Mouse (Mus musculus): ENCODE data around the gene Tmem119. TPM values are rescaled to one million over a fixed set of nuclear protein-coding genes. Genes with fewer than 3 reads are reported as not detected.

Tmem119 gene
- polyA plus RNA-seq, 1 experiment from 2014 or later = 7.2 TPM

DNA sequence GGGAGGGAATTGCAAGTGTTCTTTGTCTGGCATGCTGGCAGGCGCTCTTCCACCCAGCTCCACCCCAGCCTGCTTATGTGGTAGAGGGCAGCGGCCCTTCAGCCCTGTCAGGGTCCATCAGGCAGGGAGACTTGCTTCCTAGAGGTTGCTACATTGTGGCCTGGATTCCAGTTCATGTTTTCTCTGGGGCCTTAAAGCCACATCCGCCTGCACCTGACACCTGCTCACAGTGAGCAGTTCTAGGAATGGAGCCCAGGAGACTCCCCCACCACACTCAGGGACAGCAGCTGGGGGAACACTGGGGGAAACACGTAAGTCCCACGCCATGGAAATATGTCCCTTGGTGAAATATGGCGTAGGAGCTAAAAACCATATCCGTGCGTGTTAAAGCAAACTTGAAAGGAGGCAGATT lies 32.2 kb upstream of the Tmem119 start, which contains the start of gene Selplg:
Gene Selplg (minus strand): TSS at position 155 of the 412 bp plus-strand sequence.
- Histone ChIP-seq H3K27ac (no peak within 1 kb of the TSS), H3K4me2 (no peak within 1 kb of the TSS), H3K4me1 (peaks cover 38% of the 10 kb centered on the region), H3K27me3 (replicated peaks) (no peaks in the 10 kb centered on the region), H3K9ac (no peak within 1 kb of the TSS), H3K36me3 (no peaks in the 10 kb centered on the region), H3K9me3 (replicated peaks) (no peaks in the 10 kb centered on the region), H3K4me3 (no peak within 1 kb of the TSS)
- 61% methylated on average over 8 of the region's 8 CpGs for WGBS (ENCODE audit: insufficient replicate concordance)
- ATAC-seq = no peak

DNA sequence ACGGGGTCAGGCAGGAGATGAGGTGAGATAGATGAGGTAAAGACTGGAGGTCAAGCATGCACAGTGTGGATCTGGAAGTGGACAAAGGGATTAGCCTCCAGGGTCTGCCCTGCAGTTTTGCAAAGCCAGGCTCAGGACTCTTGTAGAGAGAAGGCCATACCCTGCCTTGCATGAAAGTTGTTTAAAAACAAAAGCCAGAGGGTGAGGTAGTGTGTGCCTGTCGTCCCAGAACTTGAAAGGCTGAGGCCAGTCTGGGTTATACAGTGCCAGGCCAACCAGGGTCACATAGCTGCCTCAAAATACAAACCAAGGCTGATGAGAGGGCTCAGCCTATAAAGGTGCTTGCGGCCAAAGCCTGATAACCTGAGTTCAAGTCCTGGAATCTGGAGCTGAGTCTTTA lies 31.4 kb upstream of the Tmem119 start:
- WGBS (ENCODE audit: insufficient replicate concordance) = 61% methylated on average over 3 of the region's 3 CpGs
- Histone ChIP-seq H3K9ac (no peak overlapping the region), H3K4me3 (no peak overlapping the region), H3K4me2 (no peak overlapping the region), H3K27ac (no peak overlapping the region), H3K4me1 (peaks cover 38% of the 10 kb centered on the region), H3K27me3 (replicated peaks) (no peaks in the 10 kb centered on the region), H3K36me3 (no peaks in the 10 kb centered on the region), H3K9me3 (replicated peaks) (no peaks in the 10 kb centered on the region)
- no peak for ATAC-seq

DNA sequence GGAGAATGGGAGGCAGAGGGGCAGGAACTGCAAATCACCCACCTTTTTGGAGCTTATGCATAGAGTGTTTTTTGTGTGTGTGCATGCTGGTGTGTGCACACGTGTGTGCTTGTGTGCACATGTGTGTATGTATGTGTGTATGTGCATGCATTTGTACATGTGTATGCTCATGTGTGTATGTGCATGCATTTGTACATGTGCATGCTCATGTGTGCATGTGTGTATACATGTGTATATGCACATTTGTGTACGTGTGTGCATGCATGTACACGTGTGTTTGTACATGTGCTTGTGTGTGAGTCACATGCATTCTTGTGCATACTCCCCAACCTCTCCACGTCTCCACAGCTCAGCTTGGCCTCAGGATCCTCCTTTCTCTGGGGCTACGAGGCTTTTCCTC lies 30.5 kb upstream of the Tmem119 start:
- peak overlapping the region; percentile 62 for H3K4me2 ChIP-seq
- peaks cover 39% of the 10 kb centered on the region for H3K4me1 ChIP-seq
- H3K9me3 ChIP-seq (replicated peaks) = no peaks in the 10 kb centered on the region
- H3K27ac ChIP-seq = no peak overlapping the region
- no peak for ATAC-seq
- H3K9ac ChIP-seq = no peak overlapping the region
- H3K27me3 ChIP-seq (replicated peaks) = 0 out of 2 replicates have a peak, but pooled peaks cover 6% of the 10 kb centered on the region
- no peaks in the 10 kb centered on the region for H3K36me3 ChIP-seq
- 70% methylated on average over 5 of the region's 5 CpGs for WGBS (ENCODE audit: insufficient replicate concordance)
- H3K4me3 ChIP-seq = no peak overlapping the region

DNA sequence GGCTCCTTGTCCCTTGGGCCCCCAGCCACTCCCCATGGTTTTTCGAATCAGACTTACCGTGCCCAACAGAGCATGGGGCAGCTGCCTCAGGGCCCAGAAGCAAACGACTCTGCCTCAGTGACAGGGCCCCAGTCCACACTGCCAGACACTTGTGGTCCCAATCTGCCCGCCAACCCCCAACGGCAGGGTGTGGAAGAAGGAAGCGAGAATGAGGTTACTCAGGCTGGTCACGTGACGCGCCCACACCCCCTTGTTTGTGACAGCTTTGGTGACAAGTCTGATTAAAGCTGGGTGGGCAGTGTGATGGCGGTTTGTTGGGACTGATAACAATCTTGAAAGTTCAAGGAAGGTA lies 30.0 kb upstream of the Tmem119 start:
- peak overlapping the region; percentile 62 for H3K4me2 ChIP-seq
- 25% methylated on average over 10 of the region's 10 CpGs for WGBS (ENCODE audit: insufficient replicate concordance)
- H3K4me3 ChIP-seq = peak overlapping the region; percentile 36
- H3K27ac ChIP-seq = peak overlapping the region; percentile 56
- 0 out of 2 replicates have a peak, but pooled peaks cover 6% of the 10 kb centered on the region for H3K27me3 ChIP-seq (replicated peaks)
- H3K36me3 ChIP-seq = no peaks in the 10 kb centered on the region
- H3K4me1 ChIP-seq = peaks cover 44% of the 10 kb centered on the region
- ATAC-seq = peak; percentile 65
- H3K9ac ChIP-seq = peak overlapping the region; percentile 48
- H3K9me3 ChIP-seq (replicated peaks) = no peaks in the 10 kb centered on the region

DNA sequence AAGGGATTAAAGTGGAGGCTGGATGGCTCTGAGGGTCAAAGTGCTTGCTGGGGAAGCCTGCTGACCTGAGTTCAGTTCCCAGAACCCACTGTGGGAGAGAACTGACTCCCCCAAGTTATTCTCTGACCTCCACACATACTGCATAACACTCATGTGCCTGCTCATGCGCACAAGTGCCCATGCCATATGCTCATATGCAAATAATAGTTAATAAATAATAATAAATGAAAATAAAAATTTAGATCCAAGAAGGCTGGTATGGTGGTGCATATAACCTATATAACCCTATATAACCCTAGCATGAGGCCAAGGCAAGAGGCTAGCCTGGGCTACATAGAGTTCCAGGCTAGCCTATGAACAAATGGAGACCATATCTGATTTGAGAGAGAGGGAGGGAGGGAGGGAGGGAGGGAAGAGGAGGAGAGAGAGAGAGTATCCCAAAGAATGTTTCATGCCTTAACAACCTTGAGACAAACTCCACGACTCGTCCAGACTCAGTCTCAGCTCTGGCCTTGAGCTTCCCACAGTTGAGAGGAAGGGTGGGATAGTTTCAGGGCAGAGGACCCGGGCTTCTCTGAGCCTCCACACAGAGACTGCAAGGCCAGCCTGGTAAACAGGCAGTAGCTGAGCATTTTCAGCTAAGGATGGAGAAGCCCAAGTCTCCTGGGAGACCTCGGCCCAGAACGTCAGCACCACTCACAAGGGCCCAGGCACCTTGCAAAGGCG lies 29.4 kb upstream of the Tmem119 start:
- peak overlapping the region; percentile 36 for H3K4me3 ChIP-seq
- ATAC-seq = peak; percentile 19
- peak overlapping the region; percentile 48 for H3K9ac ChIP-seq
- 0 out of 2 replicates have a peak, but pooled peaks cover 6% of the 10 kb centered on the region for H3K27me3 ChIP-seq (replicated peaks)
- H3K36me3 ChIP-seq = no peaks in the 10 kb centered on the region
- H3K9me3 ChIP-seq (replicated peaks) = no peaks in the 10 kb centered on the region
- peak overlapping the region; percentile 56 for H3K27ac ChIP-seq
- peak overlapping the region; percentile 62 for H3K4me2 ChIP-seq
- 46% methylated on average over 7 of the region's 7 CpGs for WGBS (ENCODE audit: insufficient replicate concordance)
- peaks cover 49% of the 10 kb centered on the region for H3K4me1 ChIP-seq

DNA sequence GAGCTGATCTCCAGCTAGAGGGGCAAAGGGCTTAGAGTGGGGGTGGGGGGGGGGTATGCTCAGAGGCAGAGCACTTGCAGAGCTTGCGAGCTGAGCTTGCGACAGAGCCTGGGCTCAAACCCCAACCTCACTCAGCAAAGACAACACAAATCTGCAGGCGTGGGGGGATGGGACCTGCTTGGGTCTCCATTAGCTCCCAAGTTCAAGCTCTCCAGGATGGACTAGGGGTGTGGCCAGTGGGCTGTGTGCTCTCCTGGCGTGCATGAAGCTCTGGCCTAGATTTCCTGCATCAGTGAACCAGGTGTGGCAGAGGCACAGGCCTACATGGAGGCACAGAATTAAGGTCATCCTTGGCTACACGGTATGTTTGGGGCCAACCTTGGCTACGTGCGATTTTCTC lies 28.2 kb upstream of the Tmem119 start:
- H3K36me3 ChIP-seq = no peaks in the 10 kb centered on the region
- no peak overlapping the region for H3K4me3 ChIP-seq
- peaks cover 52% of the 10 kb centered on the region for H3K4me1 ChIP-seq
- H3K27ac ChIP-seq = peak overlapping the region; percentile 52; the same call in 1 of the 2 replicates
- no peak overlapping the region for H3K9ac ChIP-seq
- H3K4me2 ChIP-seq = peak overlapping the region; percentile 22; the same call in 1 of the 2 replicates
- H3K9me3 ChIP-seq (replicated peaks) = no peaks in the 10 kb centered on the region
- H3K27me3 ChIP-seq (replicated peaks) = 0 out of 2 replicates have a peak, but pooled peaks cover 6% of the 10 kb centered on the region
- WGBS (ENCODE audit: insufficient replicate concordance) = 55% methylated on average over 7 of the region's 7 CpGs
- peak; percentile 26; the same call in 1 of the 2 replicates for ATAC-seq

DNA sequence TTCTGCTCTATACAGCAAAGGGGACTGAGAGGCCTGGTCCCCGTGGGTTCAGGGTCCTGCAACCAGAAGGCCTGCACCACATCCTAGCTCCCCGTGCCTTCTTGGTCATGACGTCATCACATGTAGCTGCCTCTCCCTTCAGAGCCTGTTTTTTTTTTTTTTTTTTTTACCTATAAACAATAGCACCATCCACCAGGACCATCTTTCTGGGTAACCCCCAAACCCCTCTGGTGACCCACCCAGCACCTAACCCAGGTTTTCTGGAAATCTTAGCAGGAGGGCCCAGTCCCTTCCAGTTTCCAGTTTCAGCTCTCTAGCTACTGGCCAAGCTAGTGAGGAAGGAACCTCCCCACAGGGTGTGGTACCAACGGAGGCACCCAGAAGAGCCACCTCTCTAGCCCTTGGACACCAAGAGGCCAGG lies 27.7 kb upstream of the Tmem119 start:
- H3K9ac ChIP-seq = no peak overlapping the region

DNA sequence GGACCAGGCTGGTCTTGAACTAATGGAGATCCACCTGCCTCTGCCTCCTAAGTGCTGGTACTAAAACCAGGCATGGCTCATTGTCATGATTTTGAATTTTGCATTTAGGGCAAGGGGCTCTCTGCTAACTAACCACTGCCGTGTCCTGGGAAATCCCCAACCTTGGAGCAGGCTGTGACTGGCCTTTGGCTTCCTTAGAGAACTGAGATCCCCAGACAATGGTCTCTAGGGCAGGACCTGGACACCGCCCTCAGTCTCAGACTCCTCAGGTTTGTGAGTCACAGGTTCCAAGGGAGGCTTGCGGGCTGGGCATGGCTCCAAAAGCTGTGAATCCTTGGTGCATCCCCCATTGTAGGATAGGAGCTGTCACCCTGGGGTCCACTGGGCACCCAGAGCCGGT lies 26.3 kb upstream of the Tmem119 start:
- Histone ChIP-seq H3K27me3 (replicated peaks) (0 out of 2 replicates have a peak, but pooled peaks cover 6% of the 10 kb centered on the region), H3K27ac (no peak overlapping the region), H3K9ac (no peak overlapping the region), H3K4me2 (no peak overlapping the region), H3K4me3 (no peak overlapping the region), H3K4me1 (peaks cover 46% of the 10 kb centered on the region), H3K9me3 (replicated peaks) (no peaks in the 10 kb centered on the region), H3K36me3 (no peaks in the 10 kb centered on the region)
- WGBS (ENCODE audit: insufficient replicate concordance) = 79% methylated on average over 4 of the region's 4 CpGs
- no peak for ATAC-seq

More for the DNA sequence above, 27.7 kb upstream of the Tmem119 start:
- Histone ChIP-seq H3K36me3 (no peaks in the 10 kb centered on the region), H3K4me1 (peaks cover 52% of the 10 kb centered on the region), H3K9me3 (replicated peaks) (no peaks in the 10 kb centered on the region), H3K4me2 (peak overlapping the region; percentile 22; the same call in 1 of the 2 replicates), H3K27me3 (replicated peaks) (0 out of 2 replicates have a peak, but pooled peaks cover 6% of the 10 kb centered on the region), H3K4me3 (no peak overlapping the region), H3K27ac (peak overlapping the region; percentile 52; the same call in 1 of the 2 replicates)
- 35% methylated on average over 4 of the region's 4 CpGs for WGBS (ENCODE audit: insufficient replicate concordance)
- ATAC-seq = no peak

DNA sequence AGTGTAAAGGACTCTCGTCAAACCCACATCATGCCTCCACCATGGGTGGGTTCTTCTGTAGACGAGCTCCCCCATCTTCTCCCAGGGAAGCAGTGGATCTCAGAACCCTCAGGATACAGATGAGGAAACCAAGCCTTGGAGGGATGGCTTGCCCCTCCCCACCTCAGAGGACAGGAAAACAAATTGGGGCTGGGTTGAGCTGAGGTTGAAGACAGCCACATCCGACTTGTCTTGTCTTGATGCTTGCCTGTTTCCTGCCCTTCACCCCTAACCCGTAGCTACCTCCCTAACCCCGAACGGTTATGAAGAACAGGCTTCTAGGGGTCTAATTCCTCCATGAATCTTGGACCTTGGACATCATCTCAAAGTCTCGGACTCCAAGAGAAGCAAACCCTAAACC lies 25.2 kb upstream of the Tmem119 start:
- Histone ChIP-seq H3K4me2 (no peak overlapping the region), H3K9me3 (replicated peaks) (no peaks in the 10 kb centered on the region), H3K27ac (no peak overlapping the region), H3K36me3 (no peaks in the 10 kb centered on the region), H3K4me3 (no peak overlapping the region), H3K4me1 (peaks cover 40% of the 10 kb centered on the region), H3K9ac (no peak overlapping the region), H3K27me3 (replicated peaks) (0 out of 2 replicates have a peak, but pooled peaks cover 6% of the 10 kb centered on the region)
- no peak for ATAC-seq
- 33% methylated on average over 7 of the region's 7 CpGs for WGBS (ENCODE audit: insufficient replicate concordance)

DNA sequence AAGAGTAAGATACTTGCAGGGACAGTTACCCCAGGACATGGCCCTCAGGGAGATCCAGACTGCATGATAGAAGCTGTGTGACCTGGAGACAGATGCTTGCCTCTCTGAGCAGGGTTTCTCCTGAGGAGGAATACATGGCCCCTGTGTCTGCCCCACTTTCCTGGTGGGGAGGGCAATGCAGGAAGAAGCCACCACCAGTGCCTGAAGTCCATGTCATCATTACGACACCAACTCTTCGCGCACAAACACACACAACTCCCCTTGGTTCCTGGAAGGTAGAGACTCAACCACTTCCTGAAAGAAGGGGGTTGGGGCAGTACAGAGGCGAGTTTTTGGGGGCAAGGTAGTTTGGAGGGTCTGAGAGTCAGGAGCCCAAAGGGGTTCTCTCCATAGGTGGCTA lies 23.9 kb upstream of the Tmem119 start:
- Histone ChIP-seq H3K4me2 (no peak overlapping the region), H3K36me3 (no peaks in the 10 kb centered on the region), H3K27me3 (replicated peaks) (0 out of 2 replicates have a peak, but pooled peaks cover 6% of the 10 kb centered on the region), H3K4me1 (peaks cover 28% of the 10 kb centered on the region), H3K9me3 (replicated peaks) (no peaks in the 10 kb centered on the region), H3K27ac (no peak overlapping the region), H3K4me3 (no peak overlapping the region), H3K9ac (no peak overlapping the region)
- WGBS (ENCODE audit: insufficient replicate concordance) = 50% methylated on average over 4 of the region's 4 CpGs
- ATAC-seq = no peak

DNA sequence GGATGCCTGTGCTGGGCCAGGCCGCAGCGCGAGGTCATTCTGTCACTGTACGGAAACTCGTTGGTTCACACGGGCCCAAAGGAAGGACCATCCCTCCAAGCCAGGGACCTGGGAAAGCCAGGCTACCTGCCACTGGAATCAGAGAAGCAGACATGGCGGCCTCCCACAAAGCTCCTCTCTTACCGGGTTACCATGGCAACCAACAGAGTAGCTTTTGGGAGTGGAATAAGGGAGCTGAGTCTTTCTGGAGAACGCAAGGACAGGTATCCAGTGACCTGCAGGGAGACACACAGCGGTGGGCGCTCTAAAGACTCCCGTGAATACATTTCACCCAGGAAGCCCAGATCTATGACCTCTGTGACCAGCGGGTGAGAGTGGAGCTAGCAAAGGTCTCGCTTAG lies 18.3 kb upstream of the Tmem119 start:
- no peak overlapping the region for H3K4me2 ChIP-seq
- no peak overlapping the region for H3K27ac ChIP-seq
- 72% methylated on average over 14 of the region's 14 CpGs for WGBS (ENCODE audit: insufficient replicate concordance)
- H3K9ac ChIP-seq = no peak overlapping the region
- H3K4me3 ChIP-seq = no peak overlapping the region
- H3K27me3 ChIP-seq (replicated peaks) = peaks cover 16% of the 10 kb centered on the region
- H3K9me3 ChIP-seq (replicated peaks) = no peaks in the 10 kb centered on the region
- no peaks in the 10 kb centered on the region for H3K36me3 ChIP-seq
- no peaks in the 10 kb centered on the region for H3K4me1 ChIP-seq
- ATAC-seq = no peak

DNA sequence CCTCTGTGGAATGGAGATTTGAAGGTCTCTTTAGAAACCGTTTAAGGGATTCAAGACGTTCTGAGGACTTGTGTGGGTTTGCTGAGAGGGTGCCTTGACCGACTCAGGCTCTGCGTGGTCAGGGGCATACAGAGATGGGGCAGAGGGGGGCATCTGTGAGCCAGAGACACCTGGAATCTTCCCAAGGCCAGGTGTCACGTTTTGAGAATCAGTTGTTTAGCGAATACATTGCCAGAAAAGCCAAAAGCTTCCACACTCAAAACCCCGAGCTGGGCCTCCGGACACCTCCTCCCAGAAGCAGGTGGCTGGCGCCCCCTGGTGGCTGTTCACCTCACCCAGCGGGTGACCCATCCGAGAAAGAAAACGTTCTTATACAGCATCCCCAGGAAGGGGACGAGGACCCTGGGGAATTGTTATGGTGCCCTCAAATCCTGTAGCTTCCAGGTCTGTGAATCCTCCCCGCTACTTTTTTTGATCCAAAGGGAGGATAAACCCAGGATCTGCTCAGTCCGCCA lies 15.4 kb upstream of the Tmem119 start:
- peak overlapping the region; percentile 29 for H3K4me2 ChIP-seq
- H3K27ac ChIP-seq = no peak overlapping the region
- H3K4me1 ChIP-seq = no peaks in the 10 kb centered on the region
- no peaks in the 10 kb centered on the region for H3K36me3 ChIP-seq
- H3K27me3 ChIP-seq (replicated peaks) = peaks cover 23% of the 10 kb centered on the region
- H3K4me3 ChIP-seq = no peak overlapping the region
- no peak for ATAC-seq
- no peak overlapping the region for H3K9ac ChIP-seq
- H3K9me3 ChIP-seq (replicated peaks) = peaks cover 5% of the 10 kb centered on the region; the same call in 1 of the 2 replicates
- 13% methylated on average over 15 of the region's 15 CpGs for WGBS (ENCODE audit: insufficient replicate concordance)
